Mouse (Mus musculus) layer of hippocampus, adult 2 months (tissue): ENCODE measurements at regions not wholly inside any gene's neighbourhood (a gene's known extent, or its start where the extent isn't known, plus 50 kb on each side); places are given as distances from the start of the nearest gene placed in this dataset.
"Not testable (repeated sequence)": the region's sequence is repeated elsewhere in the genome, so short reads cannot be mapped to it uniquely, and the experiment has no call there.

Experiments used
- DNase-seq, 2 experiments: peaks; one replicate each; pipeline ENCODE4 v3.0.0; 2022; ENCODE audit warnings: low spot score in 2 of 2
- H3K27ac ChIP-seq: fragments of 200-600 bp; 2 replicates; pipeline ENCODE4 v1.8.1; 2022
- H3K4me3 ChIP-seq: fragments of 200-600 bp; 2 replicates; pipeline ENCODE4 v1.8.1; 2022; ENCODE audit warnings: mild to moderate bottlenecking
- CTCF ChIP-seq: fragments of 200-600 bp; conservative IDR thresholded peaks from 2 replicates; pipeline ENCODE4 v1.8.1; 2022; ENCODE audit warnings: antibody characterized with exemption, mild to moderate bottlenecking, moderate library complexity

GRCm38 (mm10) chr1:115033894-115034293, 650.7 kb upstream of the Cntnap5a start:
- Histone ChIP-seq H3K27ac (no peak overlapping the region), H3K4me3 (no peak overlapping the region)
- peak; percentile 31 to 42 for DNase-seq
- no peak for TF ChIP-seq CTCF

DNA sequence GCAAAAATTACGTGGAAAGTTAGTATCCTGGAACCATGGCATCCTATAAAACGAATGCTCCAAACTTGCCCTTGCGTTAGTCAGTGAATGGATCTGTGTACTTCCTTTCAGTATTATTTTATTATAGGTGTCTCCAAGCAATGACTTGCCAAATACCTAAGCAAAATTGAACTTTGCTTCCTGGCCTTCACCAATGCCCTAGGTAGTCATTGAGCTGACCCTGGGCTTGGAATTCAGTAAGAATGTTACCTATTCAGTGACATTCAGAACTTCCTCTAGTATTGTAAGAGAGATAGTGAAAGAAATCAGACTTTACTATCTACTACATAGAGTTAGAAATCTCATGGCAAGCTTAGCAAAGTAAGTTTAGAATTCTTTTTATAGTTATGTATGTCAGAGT, 642.9 kb upstream of the Cntnap5a start:
- not testable (repeated sequence) for DNase-seq, H3K27ac ChIP-seq, H3K4me3 ChIP-seq

DNA sequence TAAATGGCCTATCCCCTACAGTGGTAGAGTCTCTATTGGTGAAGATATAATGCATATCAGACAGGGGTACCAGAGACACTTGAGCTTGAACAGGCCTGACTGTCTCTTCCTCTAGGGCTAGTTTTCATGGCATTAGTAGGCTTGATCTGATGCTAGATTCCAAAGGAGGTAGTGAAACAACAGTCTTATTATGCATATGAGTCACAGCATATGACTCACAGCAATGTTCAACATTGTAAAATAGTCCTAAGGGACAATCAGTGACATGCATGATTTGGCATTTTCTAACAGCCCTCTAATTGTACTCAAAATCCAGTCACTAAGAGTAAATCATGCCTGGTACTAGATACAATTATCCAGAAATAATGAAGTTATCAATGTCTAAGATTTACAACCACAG, 626.1 kb upstream of the Cntnap5a start:
- DNase-seq, result no peak
- no peak overlapping the region for H3K4me3 ChIP-seq

More for the DNA sequence above, 626.1 kb upstream of the Cntnap5a start:
- H3K27ac ChIP-seq, result no peak overlapping the region
- no peak for TF ChIP-seq CTCF
